Mouse (Mus musculus): ENCODE measurements around the gene A630023A22Rik.

DNA sequence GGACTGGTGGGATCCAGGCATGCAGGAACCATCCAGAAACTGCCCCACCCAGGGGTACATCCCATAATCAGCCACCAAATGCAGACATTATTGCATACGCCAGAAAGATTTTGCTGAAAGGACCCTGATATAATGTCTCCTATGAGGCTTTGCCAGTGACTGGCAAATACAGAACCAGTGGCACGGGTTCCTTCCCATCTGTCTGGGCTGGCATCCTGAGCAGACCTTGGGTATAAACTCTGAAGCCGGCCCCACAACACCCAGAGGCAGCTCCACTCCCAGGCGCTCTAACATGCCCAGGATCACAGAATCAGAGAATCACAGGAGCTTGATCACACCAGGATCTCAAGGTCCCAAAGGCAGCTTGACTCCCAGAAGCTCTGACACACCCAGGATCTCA is 11.8 kb upstream of the A630023A22Rik start:
- no peak for TF ChIP-seq POLR2A (IDR thresholded peaks at IDR 0.05; ENCODE audit: borderline replicate concordance, low read depth, low read length)
- TF ChIP-seq CTCF (IDR thresholded peaks at IDR 0.05; ENCODE audit: low read depth, low read length), result no peak

Data from bone marrow macrophage, adult 2 months (primary cell).